Mouse (Mus musculus): ENCODE results near the gene Olfr175-ps1. TPM values are rescaled to one million over a fixed set of nuclear protein-coding genes. Genes with fewer than 3 reads are reported as not detected.

Olfr175-ps1 gene
- not detected for total RNA-seq (2021)
- long read RNA-seq, experiment 1, result 0 reads
- long read RNA-seq, experiment 2, result 0 reads

GRCm38 (mm10) chr16:58826732-58827319 lies at the start of gene Olfr175-ps1:
Gene Olfr175-ps1 (minus strand): TSS chr16:58826782.
- no peak for DNase-seq (ENCODE audit: low spot score in 2 of 2)
- Histone ChIP-seq H3K27ac (no peak within 1 kb of the TSS), H3K4me3 (no peak within 1 kb of the TSS)
- no peak for TF ChIP-seq CTCF (conservative IDR thresholded peaks at IDR 0.05)

DNA sequence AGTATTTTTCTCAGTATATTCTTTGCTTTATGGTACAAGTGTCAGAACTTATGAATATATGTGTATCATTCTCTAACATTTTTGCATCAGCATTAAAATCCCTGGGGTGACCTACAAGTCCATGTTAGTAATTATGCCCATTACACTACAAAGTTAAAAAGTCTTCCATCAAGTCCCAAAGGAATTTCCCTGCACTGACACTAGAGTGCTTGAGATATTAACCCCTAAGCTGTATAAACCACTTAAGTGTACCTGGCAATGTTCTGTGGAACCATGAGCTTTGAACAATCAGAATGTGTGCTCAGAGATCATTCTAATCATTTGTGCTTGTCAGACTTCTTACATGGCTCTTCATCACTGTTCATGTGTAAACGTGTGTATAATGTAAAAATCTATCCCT lies 48.1 kb upstream of the Olfr175-ps1 start, which contains the start of gene Olfr177:
Olfr177 (minus strand) TSS at position 101 of the 400 bp plus-strand sequence.
- TF ChIP-seq CTCF (conservative IDR thresholded peaks at IDR 0.05), result no peak
- Histone ChIP-seq H3K27ac (no peak within 1 kb of the TSS), H3K4me3 (no peak within 1 kb of the TSS)
- DNase-seq (ENCODE audit: low spot score in 2 of 2), result no peak

DNA sequence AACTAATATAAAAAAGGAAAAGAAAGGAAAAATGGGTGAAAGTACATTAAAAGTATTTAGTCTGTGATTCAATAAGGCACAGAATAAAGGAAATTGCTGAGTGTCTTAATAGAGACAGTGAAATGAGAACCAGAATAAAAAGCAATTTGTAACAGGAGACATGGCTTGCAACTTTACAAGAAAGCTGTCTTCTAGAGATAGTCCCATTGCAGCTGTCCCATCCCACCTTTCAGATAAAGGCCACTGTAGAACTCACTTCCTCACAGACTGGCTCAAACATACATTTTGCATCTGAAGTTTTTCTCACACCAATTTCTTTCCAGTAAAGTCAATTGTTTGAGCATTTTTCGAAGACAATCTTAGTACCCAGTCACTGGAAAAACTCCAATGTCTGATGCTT lies 34.9 kb upstream of the Olfr175-ps1 start:
- Histone ChIP-seq H3K4me3 (no peak overlapping the region), H3K27ac (no peak overlapping the region)
- no peak for TF ChIP-seq CTCF (conservative IDR thresholded peaks at IDR 0.05)
- no peak for DNase-seq (ENCODE audit: low spot score in 2 of 2)

DNA sequence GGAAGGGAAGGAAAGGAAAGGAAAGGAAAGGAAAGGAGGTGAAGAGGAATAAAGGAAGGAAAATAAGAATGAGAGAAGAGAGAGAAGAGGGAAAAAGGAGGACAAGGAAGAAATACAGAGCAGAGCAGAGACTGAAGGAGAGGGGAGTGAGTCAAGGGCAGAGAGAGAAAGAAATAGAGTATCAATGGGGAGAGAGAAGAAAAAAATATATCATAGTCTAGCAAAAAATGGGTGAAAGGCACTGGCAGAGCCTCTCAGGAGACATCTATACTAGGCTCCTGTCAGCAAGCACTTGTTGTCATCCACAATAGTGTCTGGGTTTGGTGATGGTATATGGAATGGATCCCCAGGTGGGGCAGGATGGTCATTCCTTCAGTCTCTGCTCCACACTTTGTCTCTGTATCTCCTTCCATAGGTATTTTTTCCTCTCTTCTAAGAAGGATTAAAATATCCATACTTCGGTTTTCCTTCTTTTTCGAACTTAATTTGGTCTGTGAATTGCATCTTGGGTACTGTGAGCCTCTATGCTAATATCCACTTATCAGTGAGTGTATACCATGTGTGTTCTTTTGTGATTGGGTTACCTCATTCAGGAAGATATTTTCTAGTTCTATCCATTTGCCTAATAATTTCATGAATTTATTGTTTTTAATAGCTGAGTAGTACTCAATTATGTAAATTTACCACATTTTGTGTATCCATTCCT lies 33.6 kb upstream of the Olfr175-ps1 start:
- Histone ChIP-seq H3K27ac (no peak overlapping the region), H3K4me3 (no peak overlapping the region)
- no peak for TF ChIP-seq CTCF (conservative IDR thresholded peaks at IDR 0.05)
- DNase-seq (ENCODE audit: low spot score in 2 of 2), result no peak

DNA sequence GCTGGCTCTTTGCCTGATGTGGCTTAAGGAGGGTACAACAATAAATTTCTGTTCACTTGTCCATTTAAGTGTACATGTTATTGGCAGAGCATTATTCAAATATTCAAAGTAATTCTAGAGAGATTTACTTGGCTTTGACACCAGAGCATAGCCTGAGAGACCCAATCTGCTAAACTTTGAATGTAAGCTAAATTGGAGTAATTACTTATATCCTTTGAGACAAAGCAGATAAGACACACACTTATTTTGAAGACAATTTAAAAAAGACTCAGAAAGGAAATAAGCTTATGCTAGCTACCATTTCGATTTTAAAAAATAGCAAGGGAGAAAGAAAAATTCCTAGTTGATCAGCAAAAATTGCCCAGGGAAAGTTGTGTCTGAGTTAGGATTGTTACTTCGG lies 26.4 kb downstream of the Olfr175-ps1 start, which contains the start of gene Olfr173:
Olfr173 (minus strand) TSS at position 101 of the 400 bp plus-strand sequence.
- DNase-seq (ENCODE audit: low spot score in 2 of 2), result no peak
- Histone ChIP-seq H3K27ac (no peak within 1 kb of the TSS), H3K4me3 (no peak within 1 kb of the TSS)
- no peak for TF ChIP-seq CTCF (conservative IDR thresholded peaks at IDR 0.05)

Other genes starting within 250 kb of the Olfr175-ps1 start
- gene Gm813, start 209.8 kb downstream of the Olfr175-ps1 start, total RNA-seq (2021), result not detected
- gene E330017A01Rik, start 188.0 kb downstream of the Olfr175-ps1 start, total RNA-seq (2021), result not detected
- 10 to 100 TPM; 48.8 to 58.6 TPM for gene Cpox, start 156.5 kb downstream of the Olfr175-ps1 start, total RNA-seq (2021)
- gene Gpr15, start 107.7 kb downstream of the Olfr175-ps1 start, total RNA-seq (2021), result not detected
- gene Cldnd1, start 98.9 kb downstream of the Olfr175-ps1 start, total RNA-seq (2021), result 10 to 100 TPM; 86.0 to 92.5 TPM
- gene Olfr172, start 63.6 kb downstream of the Olfr175-ps1 start, total RNA-seq (2021), result not detected
- gene Olfr173, start 26.5 kb downstream of the Olfr175-ps1 start, total RNA-seq (2021), result not detected
- not detected for gene Olfr177, start 48.0 kb upstream of the Olfr175-ps1 start, total RNA-seq (2021)
- not detected for gene Olfr178, start 65.3 kb upstream of the Olfr175-ps1 start, total RNA-seq (2021)
- gene Olfr181, start 102.0 kb upstream of the Olfr175-ps1 start, total RNA-seq (2021), result not detected
- not detected for gene Olfr180, start 102.6 kb upstream of the Olfr175-ps1 start, total RNA-seq (2021)
- not detected for gene Olfr183, start 168.6 kb upstream of the Olfr175-ps1 start, total RNA-seq (2021)
- gene Olfr186, start 203.5 kb upstream of the Olfr175-ps1 start, total RNA-seq (2021), result not detected
- gene Olfr187, start 213.0 kb upstream of the Olfr175-ps1 start, total RNA-seq (2021), result not detected